Mouse (Mus musculus) 416B (cell line): ENCODE results near the gene Phgr1.
A peak's percentile ranks its signal among the peaks of the same experiment; 100 is the strongest.

ENCODE experiments used
- DNase-seq: peaks from one replicate; pipeline ENCODE4 v3.0.0; 2011; ENCODE audit warnings: low read depth

Phgr1 gene

GRCm38 (mm10) chr2:118779504-118780480, 7.2 kb downstream of the Phgr1 start, which contains the start of gene Disp2:
Gene Disp2 (plus strand): TSS chr2:118779719.
- DNase-seq, result peak; percentile 14

GRCm38 (mm10) chr2:118781115-118781514, 8.5 kb downstream of the Phgr1 start:
- DNase-seq, result no peak

- peak; percentile 77 for DNase-seq
Measured at GRCm38 (mm10) chr2:118782303-118782702, 9.7 kb downstream of the Phgr1 start.

DNA sequence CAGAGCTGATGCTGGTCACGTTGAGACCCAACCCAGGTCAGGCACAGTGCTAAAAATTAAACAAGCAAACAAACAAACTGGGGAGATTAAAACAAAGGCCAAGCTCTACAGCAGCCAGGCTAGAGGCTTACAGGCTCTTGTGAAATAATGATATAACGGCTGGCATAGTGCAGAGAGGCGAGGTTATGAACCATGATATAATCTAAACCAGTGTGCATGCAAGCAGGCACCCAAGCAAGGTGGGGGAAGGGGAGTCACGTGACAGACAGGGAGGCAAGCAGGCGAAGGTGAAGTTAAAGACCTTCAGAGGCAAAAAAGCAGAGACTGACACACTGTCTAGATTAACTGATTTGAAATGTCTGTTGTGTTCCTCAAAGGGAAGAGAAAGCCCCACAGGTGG, 10.5 kb downstream of the Phgr1 start:
- DNase-seq, result peak; percentile 46

GRCm38 (mm10) chr2:118783663-118784062, 11.1 kb downstream of the Phgr1 start:
- DNase-seq, result no peak

DNA sequence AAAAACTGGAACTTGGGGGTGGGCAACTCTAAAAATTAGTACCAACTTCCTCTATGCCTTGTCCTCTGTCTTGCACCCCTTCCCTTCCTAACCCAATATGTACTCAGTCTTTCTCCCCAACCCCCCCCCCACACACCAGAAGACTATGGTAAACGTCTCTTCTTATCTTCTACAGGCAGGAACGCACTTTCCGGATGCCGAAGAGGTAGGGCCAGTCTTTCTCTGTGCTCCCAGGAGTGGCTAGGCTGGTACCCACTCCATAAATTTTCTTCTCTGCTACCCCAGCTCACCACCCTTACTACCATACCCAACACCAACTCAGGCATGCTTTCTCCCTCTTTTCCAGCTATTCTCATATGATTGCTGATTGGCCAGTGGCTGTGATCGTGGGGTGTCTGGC, 14.0 kb downstream of the Phgr1 start:
- DNase-seq, result no peak

DNA sequence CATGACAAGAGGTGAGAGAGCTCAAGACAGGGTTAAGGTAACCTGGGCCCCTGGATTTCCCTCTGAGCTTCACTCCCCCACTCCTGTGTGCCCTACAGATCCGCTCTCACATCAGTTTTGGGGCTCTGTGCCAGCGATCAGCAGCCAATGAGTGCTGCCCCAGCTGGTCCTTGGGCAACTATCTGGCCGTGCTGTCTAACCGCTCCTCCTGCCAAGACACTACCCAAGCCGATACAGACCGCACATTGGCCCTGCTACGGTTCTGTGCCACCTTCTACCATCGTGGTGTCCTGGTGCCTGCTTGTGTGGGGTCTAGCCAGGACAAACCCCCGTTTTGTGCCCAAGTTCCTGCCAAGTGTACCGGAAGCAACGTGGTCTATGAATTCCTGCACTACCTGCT, 16.9 kb downstream of the Phgr1 start:
- no peak for DNase-seq

DNA sequence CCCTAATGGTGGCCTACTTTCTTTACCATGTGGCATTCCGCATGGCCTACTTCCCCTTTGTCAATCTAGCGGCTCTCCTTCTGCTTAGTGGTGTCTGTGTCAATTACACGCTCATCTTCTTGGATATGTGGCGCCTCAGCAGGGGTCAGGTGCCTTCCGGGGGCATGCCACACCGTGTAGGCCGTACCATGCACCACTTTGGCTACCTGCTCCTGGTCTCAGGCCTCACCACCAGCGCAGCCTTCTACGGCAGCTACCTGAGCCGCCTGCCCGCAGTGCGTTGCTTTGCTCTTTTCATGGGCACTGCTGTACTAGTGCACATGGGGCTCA, 17.6 kb downstream of the Phgr1 start:
- no peak for DNase-seq

DNA sequence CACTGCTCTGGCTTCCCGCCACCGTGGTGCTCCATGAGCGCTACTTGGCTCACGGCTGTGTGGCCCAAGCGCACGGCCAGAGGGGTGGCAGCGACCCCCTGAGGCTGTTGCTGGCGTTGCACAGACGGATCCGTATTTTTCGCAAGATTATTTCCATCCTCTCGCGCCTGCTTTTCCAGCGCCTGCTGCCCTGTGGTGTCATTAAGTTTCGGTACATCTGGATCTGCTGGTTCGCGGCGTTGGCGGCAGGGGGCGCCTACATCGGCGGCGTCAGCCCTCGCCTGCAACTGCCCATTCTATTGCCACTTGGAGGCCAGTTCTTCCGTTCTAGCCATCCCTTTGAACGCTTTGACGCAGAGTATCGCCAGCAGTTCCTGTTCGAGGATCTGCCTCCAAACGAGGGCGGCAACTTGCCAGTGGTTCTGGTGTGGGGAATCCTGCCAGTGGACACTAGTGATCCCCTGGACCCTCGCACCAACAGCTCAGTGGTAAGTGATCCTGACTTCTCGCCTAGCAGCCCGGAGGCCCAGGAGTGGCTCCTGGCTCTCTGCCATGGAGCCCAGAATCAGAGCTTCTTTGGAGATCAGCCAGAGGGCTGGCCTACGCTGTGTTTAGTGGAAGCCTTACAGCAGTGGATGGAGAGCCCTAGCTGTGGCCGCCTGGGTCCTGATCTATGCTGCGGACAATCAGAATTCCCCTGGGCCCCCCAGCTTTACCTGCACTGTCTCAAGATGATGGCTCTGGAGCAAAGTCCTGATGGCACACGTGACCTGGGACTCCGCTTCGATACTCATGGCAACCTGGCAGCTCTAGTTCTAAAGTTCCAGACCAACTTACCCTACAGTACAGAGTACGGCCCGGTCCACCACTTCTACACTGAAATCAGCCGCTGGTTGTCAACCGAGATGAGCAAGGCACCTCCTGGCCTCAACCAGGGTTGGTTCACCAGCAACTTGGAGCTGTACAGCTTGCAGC, 18.3 kb downstream of the Phgr1 start:
- DNase-seq, result no peak

GRCm38 (mm10) chr2:118791591-118792258, 19.2 kb downstream of the Phgr1 start:
- DNase-seq, result no peak

DNA sequence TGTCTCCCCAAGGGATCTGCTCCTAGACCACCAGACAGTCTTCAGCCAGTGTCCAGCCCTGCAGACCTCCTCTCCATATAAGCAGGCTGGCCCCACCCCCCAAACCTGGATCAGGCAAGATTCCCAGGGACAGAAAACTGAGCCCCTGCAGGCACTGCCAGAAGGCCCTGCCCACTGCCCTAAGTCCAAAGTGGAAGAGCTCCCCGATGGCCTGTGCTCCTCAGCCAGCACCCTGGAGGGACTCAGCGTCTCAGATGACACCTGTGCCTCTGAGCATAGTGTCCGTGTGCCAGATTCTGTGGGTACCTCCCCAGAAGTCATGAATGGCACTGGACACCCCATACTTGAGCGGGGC, 19.7 kb downstream of the Phgr1 start:
- DNase-seq, result no peak

GRCm38 (mm10) chr2:118793636-118794035, 21.1 kb downstream of the Phgr1 start:
- no peak for DNase-seq

DNA sequence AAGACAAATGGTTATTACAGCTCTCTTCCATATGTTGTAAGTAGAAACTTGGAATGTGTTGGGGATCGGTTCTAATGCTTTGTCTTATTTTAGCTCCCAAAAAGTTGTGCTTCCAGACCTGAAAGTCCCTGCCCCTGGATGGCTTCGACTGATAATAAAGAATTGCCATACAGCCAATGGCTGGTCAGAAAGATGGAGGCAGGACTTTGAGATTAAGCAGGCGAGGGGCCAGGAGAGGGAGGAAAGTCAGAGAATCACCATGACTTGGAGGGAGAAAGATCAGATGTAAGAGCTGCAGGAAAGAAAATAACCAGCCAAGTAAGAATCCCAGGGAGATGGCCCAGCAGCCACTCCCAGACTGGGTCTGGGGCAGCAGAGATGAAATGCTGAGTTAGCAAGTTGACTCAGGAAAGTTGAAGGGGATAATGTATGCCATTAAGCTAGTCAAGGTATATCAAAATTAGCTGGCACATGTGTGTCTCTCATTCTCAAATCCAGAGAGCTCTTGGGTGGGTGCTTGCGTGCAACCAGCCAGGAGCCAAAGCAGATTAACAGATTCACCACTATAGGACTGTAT, 30.1 kb downstream of the Phgr1 start:
- DNase-seq, result no peak

- peak; percentile 36 for DNase-seq
Measured at GRCm38 (mm10) chr2:118804474-118804873, 31.9 kb downstream of the Phgr1 start.

DNA sequence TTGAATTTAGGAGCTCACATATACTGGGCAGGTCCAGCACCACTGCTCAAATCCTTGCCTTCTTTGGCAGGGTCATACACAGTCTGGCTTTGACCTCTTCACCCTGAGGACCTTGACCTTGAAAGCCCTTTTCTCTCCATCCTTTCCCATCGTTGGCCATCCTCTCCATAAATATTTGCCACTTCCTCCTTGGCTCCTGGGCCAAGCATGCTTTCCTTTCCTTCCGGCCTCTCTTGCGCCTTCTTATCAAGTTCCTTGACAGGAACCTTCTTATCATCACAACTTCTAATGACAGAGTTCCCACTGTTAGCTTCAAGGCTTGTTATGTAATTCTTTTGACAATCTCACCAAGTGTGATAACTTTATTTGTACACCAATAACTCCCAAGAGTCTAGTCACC, 32.6 kb downstream of the Phgr1 start:
- no peak for DNase-seq

- no peak for DNase-seq
Measured at GRCm38 (mm10) chr2:118805756-118806155, 33.2 kb downstream of the Phgr1 start.

- DNase-seq, result no peak
Measured at GRCm38 (mm10) chr2:118806860-118807259, 34.3 kb downstream of the Phgr1 start.

GRCm38 (mm10) chr2:118810861-118811260, 38.3 kb downstream of the Phgr1 start:
- no peak for DNase-seq

DNA sequence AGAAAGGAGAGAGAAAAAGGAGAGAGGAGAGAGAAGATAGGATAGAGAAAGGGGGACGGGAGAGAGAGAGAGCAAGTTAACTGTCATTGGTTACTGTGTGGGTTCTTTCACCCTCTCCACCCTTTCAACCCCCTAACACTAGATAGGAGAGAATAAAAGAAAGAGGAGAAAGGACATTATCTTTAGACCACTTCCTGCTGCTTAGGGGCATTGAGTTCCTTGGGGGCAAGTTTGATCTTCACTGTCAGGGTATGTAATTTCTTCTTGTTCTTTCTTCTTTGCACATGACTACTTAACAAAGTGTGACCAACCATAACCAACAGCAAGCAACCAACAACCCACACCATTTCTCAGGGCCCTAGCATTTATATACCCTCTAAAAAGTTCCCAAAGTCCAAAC, 40.2 kb downstream of the Phgr1 start:
- no peak for DNase-seq

- peak; percentile 94 for DNase-seq
Measured at GRCm38 (mm10) chr2:118813981-118814836, 41.6 kb downstream of the Phgr1 start, which contains the start of gene Knstrn. Gene Knstrn (plus strand): TSS chr2:118814003.

DNA sequence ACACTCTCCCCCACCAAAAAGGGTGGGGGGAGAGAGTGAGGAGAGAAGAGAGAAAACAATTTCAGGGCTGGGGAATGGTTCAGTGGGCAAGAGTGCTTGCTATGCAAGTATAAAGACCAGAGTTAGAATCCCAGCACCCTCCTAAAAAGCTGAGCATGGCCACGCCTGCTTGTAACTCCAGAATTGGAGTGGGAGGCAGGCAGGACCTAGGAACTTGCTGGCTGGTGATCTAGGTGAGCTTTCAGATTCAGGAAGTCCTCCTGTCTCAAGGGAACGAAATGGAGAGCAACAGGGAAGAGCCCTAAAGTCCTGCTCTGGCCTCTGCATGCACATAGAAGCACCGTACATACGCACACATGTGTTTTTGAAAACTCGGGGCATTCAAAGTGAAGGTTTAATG, 50.2 kb downstream of the Phgr1 start:
- DNase-seq, result no peak
